Mouse (Mus musculus) CH12.LX (cell line): ENCODE measurements around the gene Gm20388.

ENCODE experiments used
- BHLHE40 ChIP-seq: IDR thresholded peaks from 2 replicates; pipeline ENCODE4 v1.6.1; 2011; ENCODE audit warnings: mild to moderate bottlenecking, low read depth, low read length, improper control_type of control experiment
- CTCF ChIP-seq, 2 experiments: IDR thresholded peaks in 1 of 2; conservative IDR thresholded peaks in 1 of 2; 2 replicates each; pipeline ENCODE4 v1.5.1; 2011 to 2012; ENCODE audit warnings: low read depth in 2 of 2, low read length in 2 of 2, improper control_type of control experiment in 1 of 2, inconsistent platforms in 1 of 2, mild to moderate bottlenecking in 1 of 2, moderate library complexity in 1 of 2
- E2F4 ChIP-seq: IDR thresholded peaks from 2 replicates; pipeline ENCODE4 v1.6.1; 2011; ENCODE audit warnings: low read depth, low read length, improper control_type of control experiment; ENCODE audit not compliant: insufficient replicate concordance
- EP300 ChIP-seq: IDR thresholded peaks from 2 replicates; pipeline ENCODE4 v1.6.1; 2011; ENCODE audit warnings: low read length, improper control_type of control experiment
- HCFC1 ChIP-seq: IDR thresholded peaks from 2 replicates; pipeline ENCODE4 v1.6.1; 2012; ENCODE audit warnings: low read depth, mild to moderate bottlenecking, inconsistent platforms, low read length, improper control_type of control experiment
- MAFK ChIP-seq: IDR thresholded peaks from 2 replicates; pipeline ENCODE4 v1.6.1; 2011; ENCODE audit warnings: low read length, improper control_type of control experiment; ENCODE audit not compliant: insufficient replicate concordance
- MAX ChIP-seq: IDR thresholded peaks from 2 replicates; pipeline ENCODE4 v1.6.1; 2011; ENCODE audit warnings: low read length, improper control_type of control experiment
- MYC ChIP-seq: IDR thresholded peaks from 2 replicates; pipeline ENCODE4 v1.6.1; 2011; ENCODE audit warnings: low read depth, mild to moderate bottlenecking, improper control_type of control experiment, low read length
- POLR2A ChIP-seq: IDR thresholded peaks from 2 replicates; pipeline ENCODE4 v1.6.1; 2011; ENCODE audit warnings: low read depth, mild to moderate bottlenecking, improper control_type of control experiment, low read length
- SMC3 ChIP-seq: IDR thresholded peaks from 2 replicates; pipeline ENCODE4 v1.6.1; 2011; ENCODE audit warnings: low read depth, low read length, improper control_type of control experiment
- TCF12 ChIP-seq: IDR thresholded peaks from 2 replicates; pipeline ENCODE4 v1.6.1; 2014; ENCODE audit warnings: low read depth, mild to moderate bottlenecking, inconsistent platforms, low read length, improper control_type of control experiment

GRCm38 (mm10) chr8:121857747-121858146 lies 1947.1 kb downstream of the Gm20388 start:
- no peak for TF ChIP-seq E2F4
- TF ChIP-seq BHLHE40 = no peak
- no peak for TF ChIP-seq CTCF (conservative IDR thresholded peaks at IDR 0.05 in 1 of 2, IDR thresholded peaks at IDR 0.05 in 1 of 2; ENCODE audit: low read depth in 2 of 2, low read length in 2 of 2)
- no peak for TF ChIP-seq MYC
- TF ChIP-seq EP300 = no peak
- TF ChIP-seq POLR2A = no peak
- TF ChIP-seq MAX = no peak
- TF ChIP-seq MAFK = no peak
- no peak for TF ChIP-seq TCF12
- TF ChIP-seq SMC3 = no peak
- TF ChIP-seq HCFC1 = no peak
